Mouse (Mus musculus): Measurements from ENCODE around the gene Gls2. TPM values are rescaled to one million over a fixed set of nuclear protein-coding genes. Genes with fewer than 3 reads are reported as not detected.

Gene Gls2
- total RNA-seq, 2 experiments from 2014 or later, result 0.67 to 1.4 TPM

GRCm38 (mm10) chr10:128231697-128232419, 37.6 kb downstream of the Gls2 start, which contains the start of gene Timeless:
Gene Timeless (plus strand): TSS chr10:128232065.
- ATAC-seq (replicated peaks; ENCODE audit: poor library complexity), result peak; percentile 42

GRCm38 (mm10) chr10:128232420-128232985, 38.2 kb downstream of the Gls2 start:
- ATAC-seq (replicated peaks; ENCODE audit: poor library complexity), result peak; percentile 59

GRCm38 (mm10) chr10:128236321-128236720, 42.1 kb downstream of the Gls2 start:
- no peak for ATAC-seq (replicated peaks; ENCODE audit: poor library complexity)

- peak; percentile 41 for ATAC-seq (replicated peaks; ENCODE audit: poor library complexity)
Measured at GRCm38 (mm10) chr10:128237807-128238480, 43.7 kb downstream of the Gls2 start.

GRCm38 (mm10) chr10:128239140-128239539, 44.9 kb downstream of the Gls2 start:
- no peak for ATAC-seq (replicated peaks; ENCODE audit: poor library complexity)

GRCm38 (mm10) chr10:128240131-128240530, 45.9 kb downstream of the Gls2 start:
- ATAC-seq (replicated peaks; ENCODE audit: poor library complexity), result peak; percentile 72

- ATAC-seq (replicated peaks; ENCODE audit: poor library complexity), result no peak
Measured at GRCm38 (mm10) chr10:128243252-128243651, 49.0 kb downstream of the Gls2 start.

GRCm38 (mm10) chr10:128244121-128244520, 49.9 kb downstream of the Gls2 start:
- ATAC-seq (replicated peaks; ENCODE audit: poor library complexity), result no peak

- ATAC-seq (replicated peaks; ENCODE audit: poor library complexity), result no peak
Measured at GRCm38 (mm10) chr10:128247020-128247732, 52.9 kb downstream of the Gls2 start.

- peak; percentile 11; the same call in 1 of the 2 replicates for ATAC-seq (replicated peaks; ENCODE audit: poor library complexity)
Measured at GRCm38 (mm10) chr10:128250565-128250964, 56.3 kb downstream of the Gls2 start.

- no peak for ATAC-seq (replicated peaks; ENCODE audit: poor library complexity)
Measured at GRCm38 (mm10) chr10:128253677-128254255, 59.5 kb downstream of the Gls2 start, which contains the start of gene Apon. Gene Apon (plus strand): TSS chr10:128254096.

GRCm38 (mm10) chr10:128255925-128256324, 61.7 kb downstream of the Gls2 start:
- ATAC-seq (replicated peaks; ENCODE audit: poor library complexity), result no peak

- ATAC-seq (replicated peaks; ENCODE audit: poor library complexity), result no peak
Measured at GRCm38 (mm10) chr10:128256328-128256727, 62.1 kb downstream of the Gls2 start.

- peak; percentile 99 for ATAC-seq (replicated peaks; ENCODE audit: poor library complexity)
Measured at GRCm38 (mm10) chr10:128258953-128259352, 64.7 kb downstream of the Gls2 start.

Other genes with a start within 250 kb of the Gls2 start
- not detected in 2 replicates for gene Hsd17b6, start 186.8 kb upstream of the Gls2 start, total RNA-seq (2015)
- gene Hsd17b6, start 186.8 kb upstream of the Gls2 start, total RNA-seq (2017), result not detected in 2 replicates
- 109 and 117 TPM in 2 replicates for gene Prim1, start 179.3 kb upstream of the Gls2 start, total RNA-seq (2015)
- gene Prim1, start 179.3 kb upstream of the Gls2 start, total RNA-seq (2017), result 116 and 131 TPM in 2 replicates
- gene Naca, start 158.9 kb upstream of the Gls2 start, total RNA-seq (2015), result 1,210 and 1,292 TPM in 2 replicates
- 2,424 and 2,528 TPM in 2 replicates for gene Naca, start 158.9 kb upstream of the Gls2 start, total RNA-seq (2017)
- gene Ptges3, start 135.5 kb upstream of the Gls2 start, total RNA-seq (2015), result 247 and 270 TPM in 2 replicates
- gene Ptges3, start 135.5 kb upstream of the Gls2 start, total RNA-seq (2017), result 310 and 351 TPM in 2 replicates
- 1,546 and 1,583 TPM in 2 replicates for gene Atp5b, start 111.2 kb upstream of the Gls2 start, total RNA-seq (2015)
- 2,698 and 2,700 TPM in 2 replicates for gene Atp5b, start 111.2 kb upstream of the Gls2 start, total RNA-seq (2017)
- 35.5 and 40.3 TPM in 2 replicates for gene Baz2a, start 102.9 kb upstream of the Gls2 start, total RNA-seq (2015)
- 13.2 and 15.0 TPM in 2 replicates for gene Baz2a, start 102.9 kb upstream of the Gls2 start, total RNA-seq (2017)
- 9.3 and 13.7 TPM in 2 replicates for gene Rbms2, start 14.2 kb upstream of the Gls2 start, total RNA-seq (2015)
- 2.5 and 7.2 TPM in 2 replicates for gene Rbms2, start 14.2 kb upstream of the Gls2 start, total RNA-seq (2017)
- gene Spryd4, start 17.4 kb downstream of the Gls2 start, total RNA-seq (2015), result 16.1 and 20.4 TPM in 2 replicates
- gene Spryd4, start 17.4 kb downstream of the Gls2 start, total RNA-seq (2017), result 15.6 and 20.0 TPM in 2 replicates
- gene Mip, start 31.4 kb downstream of the Gls2 start, total RNA-seq (2015), result 0.22 and 0.32 TPM in 2 replicates
- 0.10 and 0.29 TPM in 2 replicates for gene Mip, start 31.4 kb downstream of the Gls2 start, total RNA-seq (2017)
- gene Timeless, start 37.6 kb downstream of the Gls2 start, total RNA-seq (2015), result 23.7 and 33.8 TPM in 2 replicates
- gene Timeless, start 37.6 kb downstream of the Gls2 start, total RNA-seq (2017), result 70.4 and 86.5 TPM in 2 replicates
- 0.10 TPM in 1 of 2 replicates, not detected in the other for gene Apon, start 59.6 kb downstream of the Gls2 start, total RNA-seq (2015)
- 0.08 and 0.20 TPM in 2 replicates for gene Apon, start 59.6 kb downstream of the Gls2 start, total RNA-seq (2017)
- gene Apof, start 74.2 kb downstream of the Gls2 start, total RNA-seq (2015), result not detected in 2 replicates
- not detected in 2 replicates for gene Apof, start 74.2 kb downstream of the Gls2 start, total RNA-seq (2017)
- 9.6 and 9.8 TPM in 2 replicates for gene Stat2, start 76.1 kb downstream of the Gls2 start, total RNA-seq (2015)
- gene Stat2, start 76.1 kb downstream of the Gls2 start, total RNA-seq (2017), result 6.8 and 8.6 TPM in 2 replicates
- gene Il23a, start 104.3 kb downstream of the Gls2 start, total RNA-seq (2015), result 0.22 and 0.27 TPM in 2 replicates
- 0.25 TPM in 1 of 2 replicates, not detected in the other for gene Il23a, start 104.3 kb downstream of the Gls2 start, total RNA-seq (2017)
- 16.4 and 17.4 TPM in 2 replicates for gene Pan2, start 108.9 kb downstream of the Gls2 start, total RNA-seq (2015)
- gene Pan2, start 108.9 kb downstream of the Gls2 start, total RNA-seq (2017), result 12.1 and 12.2 TPM in 2 replicates
- gene Cnpy2, start 128.0 kb downstream of the Gls2 start, total RNA-seq (2015), result 151 and 152 TPM in 2 replicates
- gene Cnpy2, start 128.0 kb downstream of the Gls2 start, total RNA-seq (2017), result 132 and 144 TPM in 2 replicates
- gene Cs, start 143.3 kb downstream of the Gls2 start, total RNA-seq (2015), result 172 and 181 TPM in 2 replicates
- gene Cs, start 143.3 kb downstream of the Gls2 start, total RNA-seq (2017), result 106 and 108 TPM in 2 replicates
- 13.8 and 17.6 TPM in 2 replicates for gene Coq10a, start 174.5 kb downstream of the Gls2 start, total RNA-seq (2015)
- 8.8 and 9.4 TPM in 2 replicates for gene Coq10a, start 174.5 kb downstream of the Gls2 start, total RNA-seq (2017)
- 48.6 and 48.9 TPM in 2 replicates for gene Ankrd52, start 182.7 kb downstream of the Gls2 start, total RNA-seq (2015)
- gene Ankrd52, start 182.7 kb downstream of the Gls2 start, total RNA-seq (2017), result 9.0 and 11.6 TPM in 2 replicates
- gene Slc39a5, start 206.8 kb downstream of the Gls2 start, total RNA-seq (2015), result not detected in 2 replicates
- gene Slc39a5, start 206.8 kb downstream of the Gls2 start, total RNA-seq (2017), result not detected in 2 replicates
- gene Nabp2, start 217.0 kb downstream of the Gls2 start, total RNA-seq (2015), result 79.4 and 105 TPM in 2 replicates
- 68.8 and 72.2 TPM in 2 replicates for gene Nabp2, start 217.0 kb downstream of the Gls2 start, total RNA-seq (2017)
- gene Rnf41, start 217.2 kb downstream of the Gls2 start, total RNA-seq (2015), result 15.7 and 20.9 TPM in 2 replicates
- 20.1 and 21.0 TPM in 2 replicates for gene Rnf41, start 217.2 kb downstream of the Gls2 start, total RNA-seq (2017)

All from megakaryocyte progenitor cell, adult 5-6 weeks (primary cell).